Mouse (Mus musculus) activated CD4-positive, CD25-positive, alpha-beta regulatory T cell, adult 4 months (primary cell): ENCODE measurements around the gene Adcy7. TPM values are rescaled to one million over a fixed set of nuclear protein-coding genes. Genes with fewer than 3 reads are reported as not detected.

Experiments used
- ATAC-seq: one replicate; pipeline ENCODE4 v1.8.0; 2017
- polyA plus RNA-seq, 2 experiments: library from polyadenylated mRNA; unstranded; fragments of 100-300 nt; shearing (Covaris generic); gene quantifications; one replicate each; pipeline ENCODE4 v1.2.1; 2017

The Adcy7 gene
- polyA plus RNA-seq, 2 experiments from 2014 or later: 71.1 to 90.3 TPM

GRCm38 (mm10) chr8:88339221-88339620 lies 67.0 kb downstream of the Adcy7 start:
- ATAC-seq: no peak

- no peak for ATAC-seq
Observed at GRCm38 (mm10) chr8:88339887-88340695, 67.9 kb downstream of the Adcy7 start.

GRCm38 (mm10) chr8:88342026-88342425 lies 69.8 kb downstream of the Adcy7 start:
- no peak for ATAC-seq

GRCm38 (mm10) chr8:88349046-88349445 lies 76.8 kb downstream of the Adcy7 start:
- no peak for ATAC-seq

GRCm38 (mm10) chr8:88357226-88357933 lies 85.2 kb downstream of the Adcy7 start:
- ATAC-seq: no peak

GRCm38 (mm10) chr8:88357946-88358345 lies 85.7 kb downstream of the Adcy7 start:
- no peak for ATAC-seq

- ATAC-seq: no peak
Observed at GRCm38 (mm10) chr8:88359959-88360358, 87.8 kb downstream of the Adcy7 start.

GRCm38 (mm10) chr8:88361044-88361707 lies 89.0 kb downstream of the Adcy7 start:
- ATAC-seq: no peak

GRCm38 (mm10) chr8:88361708-88362428 lies 89.7 kb downstream of the Adcy7 start, which contains the start of gene Brd7:
Gene Brd7 (minus strand): TSS chr8:88362194.
- ATAC-seq: peak; percentile 74

GRCm38 (mm10) chr8:88362446-88363150 lies 90.4 kb downstream of the Adcy7 start:
- ATAC-seq: peak; percentile 49

- no peak for ATAC-seq
Observed at GRCm38 (mm10) chr8:88369221-88369620, 97.0 kb downstream of the Adcy7 start.

- no peak for ATAC-seq
Observed at GRCm38 (mm10) chr8:88369805-88370204, 97.6 kb downstream of the Adcy7 start.

- no peak for ATAC-seq
Observed at GRCm38 (mm10) chr8:88371522-88371921, 99.3 kb downstream of the Adcy7 start.

GRCm38 (mm10) chr8:88376836-88377582 lies 104.8 kb downstream of the Adcy7 start:
- ATAC-seq: no peak

Other genes starting within 250 kb of the Adcy7 start
- 10 to 100 TPM; 17.9 to 25.0 TPM for gene Cnep1r1, start 153.6 kb upstream of the Adcy7 start, polyA plus RNA-seq
- 10 to 100 TPM; 17.7 to 19.1 TPM for gene Heatr3, start 134.5 kb upstream of the Adcy7 start, polyA plus RNA-seq
- gene Tent4b, start 73.2 kb upstream of the Adcy7 start, polyA plus RNA-seq: 10 to 100 TPM in 1 of 2 experiments, 1 to 10 TPM in 1; 9.5 to 10.6 TPM
- 10 to 100 TPM; 43.8 to 57.1 TPM for gene Brd7, start 89.8 kb downstream of the Adcy7 start, polyA plus RNA-seq
- not detected for gene Nkd1, start 249.0 kb downstream of the Adcy7 start, polyA plus RNA-seq